Mouse (Mus musculus): ENCODE results near the gene Trpm3. TPM values are rescaled to one million over a fixed set of nuclear protein-coding genes. Genes with fewer than 3 reads are reported as not detected.

Gene Trpm3
- total RNA-seq, 2 experiments from 2014 or later = 1.3 to 1.6 TPM

- peak in 1 of 2 experiments; percentile 3 for DNase-seq (ENCODE audit: low spot score in 2 of 2)
Measured at GRCm38 (mm10) chr19:22631316-22631715, 492.5 kb downstream of the Trpm3 start.

- no peak for DNase-seq (ENCODE audit: low spot score in 2 of 2)
Measured at GRCm38 (mm10) chr19:22635635-22636034, 496.8 kb downstream of the Trpm3 start.

- DNase-seq (ENCODE audit: low spot score in 2 of 2) = no peak
Measured at GRCm38 (mm10) chr19:22637786-22638185, 498.9 kb downstream of the Trpm3 start.

- DNase-seq (ENCODE audit: low spot score in 2 of 2) = no peak
Measured at GRCm38 (mm10) chr19:22638394-22638954, 499.6 kb downstream of the Trpm3 start.

GRCm38 (mm10) chr19:22642124-22642523, 503.3 kb downstream of the Trpm3 start:
- DNase-seq (ENCODE audit: low spot score in 2 of 2) = no peak

- DNase-seq (ENCODE audit: low spot score in 2 of 2) = no peak
Measured at GRCm38 (mm10) chr19:22656466-22657215, 517.8 kb downstream of the Trpm3 start.

GRCm38 (mm10) chr19:22657251-22657650, 518.4 kb downstream of the Trpm3 start:
- no peak for DNase-seq (ENCODE audit: low spot score in 2 of 2)

GRCm38 (mm10) chr19:22665401-22665800, 526.6 kb downstream of the Trpm3 start:
- no peak for DNase-seq (ENCODE audit: low spot score in 2 of 2)

- DNase-seq (ENCODE audit: low spot score in 2 of 2) = no peak
Measured at GRCm38 (mm10) chr19:22670222-22670621, 531.4 kb downstream of the Trpm3 start.

- DNase-seq (ENCODE audit: low spot score in 2 of 2) = no peak
Measured at GRCm38 (mm10) chr19:22672892-22673291, 534.0 kb downstream of the Trpm3 start.

GRCm38 (mm10) chr19:22676206-22676605, 537.4 kb downstream of the Trpm3 start:
- no peak for DNase-seq (ENCODE audit: low spot score in 2 of 2)

- no peak for DNase-seq (ENCODE audit: low spot score in 2 of 2)
Measured at GRCm38 (mm10) chr19:22682238-22682637, 543.4 kb downstream of the Trpm3 start.

GRCm38 (mm10) chr19:22691995-22692394, 553.1 kb downstream of the Trpm3 start:
- DNase-seq (ENCODE audit: low spot score in 2 of 2) = no peak

GRCm38 (mm10) chr19:22692553-22692952, 553.7 kb downstream of the Trpm3 start:
- DNase-seq (ENCODE audit: low spot score in 2 of 2) = no peak

- no peak for DNase-seq (ENCODE audit: low spot score in 2 of 2)
Measured at GRCm38 (mm10) chr19:22692956-22693355, 554.1 kb downstream of the Trpm3 start.

- no peak for DNase-seq (ENCODE audit: low spot score in 2 of 2)
Measured at GRCm38 (mm10) chr19:22695423-22695822, 556.6 kb downstream of the Trpm3 start.

- DNase-seq (ENCODE audit: low spot score in 2 of 2) = no peak
Measured at GRCm38 (mm10) chr19:22698737-22699136, 559.9 kb downstream of the Trpm3 start.

GRCm38 (mm10) chr19:22700871-22701651, 562.2 kb downstream of the Trpm3 start:
- no peak for DNase-seq (ENCODE audit: low spot score in 2 of 2)

- DNase-seq (ENCODE audit: low spot score in 2 of 2) = no peak
Measured at GRCm38 (mm10) chr19:22703876-22704275, 565.0 kb downstream of the Trpm3 start.

GRCm38 (mm10) chr19:22705414-22705813, 566.6 kb downstream of the Trpm3 start:
- no peak for DNase-seq (ENCODE audit: low spot score in 2 of 2)

- DNase-seq (ENCODE audit: low spot score in 2 of 2) = no peak
Measured at GRCm38 (mm10) chr19:22719027-22719426, 580.2 kb downstream of the Trpm3 start.

- no peak for DNase-seq (ENCODE audit: low spot score in 2 of 2)
Measured at GRCm38 (mm10) chr19:22729846-22730245, 591.0 kb downstream of the Trpm3 start.
